Mouse (Mus musculus): ENCODE measurements around the gene Tmem132c. TPM values are rescaled to one million over a fixed set of nuclear protein-coding genes. Genes with fewer than 3 reads are reported as not detected.

Gene Tmem132c
- polyA plus RNA-seq, 1 experiment, result not detected

DNA sequence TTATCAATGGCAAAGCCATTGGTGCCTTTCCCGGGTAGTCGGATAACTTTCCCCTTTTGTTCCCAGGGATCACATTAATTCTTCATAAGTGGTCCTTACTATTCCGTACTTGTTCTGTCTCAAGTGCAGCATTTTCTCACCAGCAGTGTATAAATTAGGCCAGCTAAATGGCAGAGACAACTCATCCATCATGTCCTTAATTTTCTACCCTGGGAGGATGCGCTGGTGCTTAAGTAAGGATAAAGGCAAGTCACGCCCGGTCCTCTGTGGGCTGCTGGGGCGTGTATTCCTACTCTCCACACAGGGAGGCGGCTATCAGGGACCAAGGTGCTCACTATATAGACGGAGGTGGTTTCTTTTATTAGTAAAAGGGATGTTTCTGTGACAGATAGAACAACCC is 236.2 kb downstream of the Tmem132c start:
- no peaks in the 10 kb centered on the region for H3K36me3 ChIP-seq (ENCODE audit: control insufficient read depth, insufficient read depth)
- H3K79me2 ChIP-seq (ENCODE audit: control insufficient read depth, insufficient read depth), result no peaks in the 10 kb centered on the region
- TF ChIP-seq E2F4 (IDR thresholded peaks at IDR 0.05; ENCODE audit: insufficient read depth) (no peak), POLR2A (IDR thresholded peaks at IDR 0.05; ENCODE audit: insufficient read length, low read depth) (no peak), POLR2AphosphoS2 (IDR thresholded peaks at IDR 0.05; ENCODE audit: insufficient read length, low read depth) (no peak), USF1 (IDR thresholded peaks at IDR 0.05; ENCODE audit: low read depth) (no peak), REST (IDR thresholded peaks at IDR 0.05; ENCODE audit: insufficient read depth, insufficient read length) (no peak), TCF12 (IDR thresholded peaks at IDR 0.05; ENCODE audit: insufficient read depth, poor library complexity, severe bottlenecking) (no peak), MYOD1 (IDR thresholded peaks at IDR 0.05; ENCODE audit: control insufficient read depth in 1 of 3, insufficient read length in 2 of 3, low read depth in 2 of 3) (no peak), MAX (IDR thresholded peaks at IDR 0.05; ENCODE audit: low read depth) (no peak), CEBPB (IDR thresholded peaks at IDR 0.05; ENCODE audit: insufficient read depth, poor library complexity, severe bottlenecking) (no peak), SRF (IDR thresholded peaks at IDR 0.05; ENCODE audit: control insufficient read depth, insufficient read length, low read depth) (no peak), MYOG (IDR thresholded peaks at IDR 0.05; ENCODE audit: control insufficient read depth in 1 of 3, insufficient read depth in 1 of 3, insufficient read length in 2 of 3, low read depth in 2 of 3) (no peak), TCF3 (IDR thresholded peaks at IDR 0.05; ENCODE audit: insufficient read length, low read depth) (no peak)

DNA sequence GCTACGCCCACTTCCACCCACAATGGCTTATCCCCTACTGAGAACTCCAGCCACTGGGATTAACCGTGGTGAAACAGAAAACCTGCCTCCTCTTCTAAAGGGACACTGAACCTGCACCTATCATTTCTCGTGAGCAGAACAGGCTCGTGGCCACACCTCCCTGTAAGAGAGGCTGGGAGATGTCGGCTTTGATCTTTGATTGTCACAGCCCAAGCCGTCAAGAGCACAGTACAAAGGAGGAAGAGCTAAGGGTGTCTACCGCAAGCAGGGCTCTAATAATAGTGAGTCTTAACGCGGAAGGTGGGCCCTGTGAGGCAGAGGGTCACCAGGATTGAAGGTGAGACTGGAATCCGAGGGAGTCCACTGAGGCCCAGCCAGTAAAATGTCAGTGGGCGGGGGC is 236.7 kb downstream of the Tmem132c start:
- H3K4me2 ChIP-seq (ENCODE audit: low read depth), result no peak overlapping the region
- H3K4me3 ChIP-seq, result no peak overlapping the region
- TF ChIP-seq TCF3 (IDR thresholded peaks at IDR 0.05; ENCODE audit: insufficient read length, low read depth), result no peak
- no peak for TF ChIP-seq SRF (IDR thresholded peaks at IDR 0.05; ENCODE audit: control insufficient read depth, insufficient read length, low read depth)
- no peak for TF ChIP-seq MYOD1 (IDR thresholded peaks at IDR 0.05; ENCODE audit: control insufficient read depth in 1 of 3, insufficient read length in 2 of 3, low read depth in 2 of 3)
- TF ChIP-seq MYOG (IDR thresholded peaks at IDR 0.05; ENCODE audit: control insufficient read depth in 1 of 3, insufficient read depth in 1 of 3, insufficient read length in 2 of 3, low read depth in 2 of 3), result no peak
- H3K27me3 ChIP-seq (ENCODE audit: control insufficient read depth, insufficient read depth, insufficient read length), result no peaks in the 10 kb centered on the region
- no peaks in the 10 kb centered on the region for H3K36me3 ChIP-seq (ENCODE audit: control insufficient read depth, insufficient read depth)
- no peak overlapping the region for H3ac ChIP-seq (ENCODE audit: control insufficient read depth, insufficient read length)
- no peaks in the 10 kb centered on the region for H3K79me2 ChIP-seq (ENCODE audit: control insufficient read depth, insufficient read depth)

More for the DNA sequence above, 236.2 kb downstream of the Tmem132c start:
- Histone ChIP-seq H3K4me2 (ENCODE audit: low read depth) (no peak overlapping the region), H3K27me3 (ENCODE audit: control insufficient read depth, insufficient read depth, insufficient read length) (no peaks in the 10 kb centered on the region), H3K4me3 (no peak overlapping the region), H3ac (ENCODE audit: control insufficient read depth, insufficient read length) (no peak overlapping the region)

GRCm38 (mm10) chr5:127480931-127481330 is 239.3 kb downstream of the Tmem132c start:
- TF ChIP-seq MYOD1 (IDR thresholded peaks at IDR 0.05; ENCODE audit: control insufficient read depth in 1 of 3, insufficient read length in 2 of 3, low read depth in 2 of 3) (no peak), POLR2A (IDR thresholded peaks at IDR 0.05; ENCODE audit: insufficient read length, low read depth) (no peak), TCF3 (IDR thresholded peaks at IDR 0.05; ENCODE audit: insufficient read length, low read depth) (no peak), MAX (IDR thresholded peaks at IDR 0.05; ENCODE audit: low read depth) (no peak), SRF (IDR thresholded peaks at IDR 0.05; ENCODE audit: control insufficient read depth, insufficient read length, low read depth) (no peak), TCF12 (IDR thresholded peaks at IDR 0.05; ENCODE audit: insufficient read depth, poor library complexity, severe bottlenecking) (no peak), CEBPB (IDR thresholded peaks at IDR 0.05; ENCODE audit: insufficient read depth, poor library complexity, severe bottlenecking) (no peak), E2F4 (IDR thresholded peaks at IDR 0.05; ENCODE audit: insufficient read depth) (no peak), POLR2AphosphoS2 (IDR thresholded peaks at IDR 0.05; ENCODE audit: insufficient read length, low read depth) (no peak), REST (IDR thresholded peaks at IDR 0.05; ENCODE audit: insufficient read depth, insufficient read length) (no peak)
- no peaks in the 10 kb centered on the region for H3K79me2 ChIP-seq (ENCODE audit: control insufficient read depth, insufficient read depth)

DNA sequence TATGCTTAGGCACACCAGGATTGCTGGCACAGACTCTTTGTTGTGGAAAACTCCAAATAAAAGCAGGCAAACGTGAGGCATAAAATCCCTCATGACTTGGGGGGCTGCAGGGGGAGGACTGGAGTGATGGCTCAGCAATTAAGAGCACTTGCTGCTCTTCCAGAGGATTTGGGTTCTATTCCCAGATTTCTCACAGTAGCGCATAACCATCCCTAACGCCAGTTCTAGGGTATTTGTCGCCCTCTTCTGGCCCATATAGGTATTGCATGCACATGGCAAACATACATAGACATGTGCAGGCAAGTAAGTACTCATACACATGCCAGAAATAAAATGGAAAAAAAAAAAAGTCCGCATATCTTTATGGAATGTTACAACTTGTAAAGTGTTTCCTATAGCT is 239.8 kb downstream of the Tmem132c start:
- Histone ChIP-seq H3ac (ENCODE audit: control insufficient read depth, insufficient read length) (no peak overlapping the region), H3K27me3 (ENCODE audit: control insufficient read depth, insufficient read depth, insufficient read length) (no peaks in the 10 kb centered on the region)

More at GRCm38 (mm10) chr5:127480931-127481330, 239.3 kb downstream of the Tmem132c start:
- Histone ChIP-seq H3ac (ENCODE audit: control insufficient read depth, insufficient read length) (no peak overlapping the region), H3K4me3 (no peak overlapping the region), H3K27me3 (ENCODE audit: control insufficient read depth, insufficient read depth, insufficient read length) (no peaks in the 10 kb centered on the region), H3K4me2 (ENCODE audit: low read depth) (no peak overlapping the region), H3K36me3 (ENCODE audit: control insufficient read depth, insufficient read depth) (no peaks in the 10 kb centered on the region)

GRCm38 (mm10) chr5:127482342-127482741 is 240.7 kb downstream of the Tmem132c start:
- Histone ChIP-seq H3K79me2 (ENCODE audit: control insufficient read depth, insufficient read depth) (no peaks in the 10 kb centered on the region), H3K36me3 (ENCODE audit: control insufficient read depth, insufficient read depth) (no peaks in the 10 kb centered on the region), H3K27me3 (ENCODE audit: control insufficient read depth, insufficient read depth, insufficient read length) (no peaks in the 10 kb centered on the region), H3K4me2 (ENCODE audit: low read depth) (no peak overlapping the region), H3K4me3 (no peak overlapping the region), H3ac (ENCODE audit: control insufficient read depth, insufficient read length) (no peak overlapping the region)
- TF ChIP-seq CEBPB (IDR thresholded peaks at IDR 0.05; ENCODE audit: insufficient read depth, poor library complexity, severe bottlenecking), result no peak
- TF ChIP-seq POLR2AphosphoS2 (IDR thresholded peaks at IDR 0.05; ENCODE audit: insufficient read length, low read depth), result no peak
- no peak for TF ChIP-seq MYOG (IDR thresholded peaks at IDR 0.05; ENCODE audit: control insufficient read depth in 1 of 3, insufficient read depth in 1 of 3, insufficient read length in 2 of 3, low read depth in 2 of 3)
- no peak for TF ChIP-seq MYOD1 (IDR thresholded peaks at IDR 0.05; ENCODE audit: control insufficient read depth in 1 of 3, insufficient read length in 2 of 3, low read depth in 2 of 3)
- no peak for TF ChIP-seq REST (IDR thresholded peaks at IDR 0.05; ENCODE audit: insufficient read depth, insufficient read length)
- TF ChIP-seq TCF3 (IDR thresholded peaks at IDR 0.05; ENCODE audit: insufficient read length, low read depth), result no peak
- TF ChIP-seq USF1 (IDR thresholded peaks at IDR 0.05; ENCODE audit: low read depth), result no peak
- TF ChIP-seq TCF12 (IDR thresholded peaks at IDR 0.05; ENCODE audit: insufficient read depth, poor library complexity, severe bottlenecking), result no peak
- TF ChIP-seq E2F4 (IDR thresholded peaks at IDR 0.05; ENCODE audit: insufficient read depth), result no peak
- TF ChIP-seq SRF (IDR thresholded peaks at IDR 0.05; ENCODE audit: control insufficient read depth, insufficient read length, low read depth), result no peak
- no peak for TF ChIP-seq POLR2A (IDR thresholded peaks at IDR 0.05; ENCODE audit: insufficient read length, low read depth)
- no peak for TF ChIP-seq MAX (IDR thresholded peaks at IDR 0.05; ENCODE audit: low read depth)

More for the DNA sequence above, 239.8 kb downstream of the Tmem132c start:
- Histone ChIP-seq H3K4me2 (ENCODE audit: low read depth) (no peak overlapping the region), H3K4me3 (no peak overlapping the region), H3K36me3 (ENCODE audit: control insufficient read depth, insufficient read depth) (no peaks in the 10 kb centered on the region), H3K79me2 (ENCODE audit: control insufficient read depth, insufficient read depth) (no peaks in the 10 kb centered on the region)
- TF ChIP-seq MYOG (IDR thresholded peaks at IDR 0.05; ENCODE audit: control insufficient read depth in 1 of 3, insufficient read depth in 1 of 3, insufficient read length in 2 of 3, low read depth in 2 of 3) (no peak), POLR2AphosphoS2 (IDR thresholded peaks at IDR 0.05; ENCODE audit: insufficient read length, low read depth) (no peak), MYOD1 (IDR thresholded peaks at IDR 0.05; ENCODE audit: control insufficient read depth in 1 of 3, insufficient read length in 2 of 3, low read depth in 2 of 3) (no peak), REST (IDR thresholded peaks at IDR 0.05; ENCODE audit: insufficient read depth, insufficient read length) (no peak), E2F4 (IDR thresholded peaks at IDR 0.05; ENCODE audit: insufficient read depth) (no peak), MAX (IDR thresholded peaks at IDR 0.05; ENCODE audit: low read depth) (no peak), TCF3 (IDR thresholded peaks at IDR 0.05; ENCODE audit: insufficient read length, low read depth) (no peak), TCF12 (IDR thresholded peaks at IDR 0.05; ENCODE audit: insufficient read depth, poor library complexity, severe bottlenecking) (no peak), USF1 (IDR thresholded peaks at IDR 0.05; ENCODE audit: low read depth) (no peak)

All from myocyte (in vitro differentiated cells).